Mouse (Mus musculus) G1E (cell line): ENCODE data around the gene Zbtb8a.

Experiments
- CTCF ChIP-seq: IDR thresholded peaks from 2 replicates; pipeline ENCODE4 v1.5.1; 2012; ENCODE audit warnings: low read depth, low read length, inconsistent platforms, mixed read lengths
- GATA1 ChIP-seq: IDR thresholded peaks from 2 replicates; pipeline ENCODE4 v1.6.1; 2012; ENCODE audit warnings: borderline replicate concordance, low read length, inconsistent platforms, mixed read lengths

DNA sequence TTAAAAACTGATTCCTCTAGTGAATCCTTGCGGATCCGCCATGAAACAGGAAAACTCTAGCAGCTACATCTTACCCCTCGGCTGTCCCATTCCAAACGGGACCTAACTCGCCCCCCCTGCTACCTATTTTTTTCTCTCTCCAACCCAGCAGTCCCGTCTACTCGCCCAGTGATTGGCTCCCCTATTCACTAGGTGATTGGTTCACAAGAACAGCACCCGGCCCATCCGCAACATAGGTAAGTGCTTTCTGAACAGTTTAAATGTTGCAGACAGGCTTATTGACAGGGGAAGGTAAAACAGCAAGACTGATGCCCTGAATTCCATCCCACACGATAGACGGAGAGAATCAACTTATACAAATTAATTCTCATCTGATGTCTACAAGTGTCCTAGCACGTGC lies 24.7 kb downstream of the Zbtb8a start:
- no peak for TF ChIP-seq CTCF
- no peak for TF ChIP-seq GATA1
